Mouse (Mus musculus) 416B (cell line): Measurements from ENCODE around the gene Gm20388.

Source experiments
- DNase-seq: peaks from one replicate; pipeline ENCODE4 v3.0.0; 2011; ENCODE audit warnings: low read depth

Gene Gm20388

GRCm38 (mm10) chr8:121200069-121200468 is 1289.4 kb downstream of the Gm20388 start:
- no peak for DNase-seq

- DNase-seq, result no peak
These were observed 1290.3 kb downstream of the Gm20388 start for GRCm38 (mm10) chr8:121200979-121201378.

GRCm38 (mm10) chr8:121201651-121202050 is 1291.0 kb downstream of the Gm20388 start:
- no peak for DNase-seq

- no peak for DNase-seq
These were observed 1293.2 kb downstream of the Gm20388 start for GRCm38 (mm10) chr8:121203612-121204376.

- DNase-seq, result no peak
These were observed 1296.5 kb downstream of the Gm20388 start for GRCm38 (mm10) chr8:121207171-121207570.

- no peak for DNase-seq
These were observed 1300.0 kb downstream of the Gm20388 start for GRCm38 (mm10) chr8:121210627-121211026.

- DNase-seq, result peak; percentile 65
These were observed 1302.6 kb downstream of the Gm20388 start for GRCm38 (mm10) chr8:121213236-121213635.

- DNase-seq, result peak; percentile 83
These were observed 1303.0 kb downstream of the Gm20388 start for GRCm38 (mm10) chr8:121213651-121214050.

GRCm38 (mm10) chr8:121214975-121215374 is 1304.3 kb downstream of the Gm20388 start:
- DNase-seq, result peak; percentile 21

GRCm38 (mm10) chr8:121216441-121216949 is 1305.9 kb downstream of the Gm20388 start:
- peak; percentile 62 for DNase-seq

- DNase-seq, result peak; percentile 52
These were observed 1307.8 kb downstream of the Gm20388 start for GRCm38 (mm10) chr8:121218486-121218885.

- DNase-seq, result no peak
These were observed 1309.7 kb downstream of the Gm20388 start for GRCm38 (mm10) chr8:121220103-121220899.

GRCm38 (mm10) chr8:121224709-121225108 is 1314.1 kb downstream of the Gm20388 start:
- DNase-seq, result no peak

- DNase-seq, result no peak
These were observed 1317.1 kb downstream of the Gm20388 start for GRCm38 (mm10) chr8:121227756-121228155.

- DNase-seq, result peak; percentile 47
These were observed 1318.3 kb downstream of the Gm20388 start for GRCm38 (mm10) chr8:121228892-121229291.

GRCm38 (mm10) chr8:121229550-121229949 is 1318.9 kb downstream of the Gm20388 start:
- DNase-seq, result peak; percentile 70

- no peak for DNase-seq
These were observed 1322.6 kb downstream of the Gm20388 start for GRCm38 (mm10) chr8:121233196-121233595.

GRCm38 (mm10) chr8:121234915-121235314 is 1324.3 kb downstream of the Gm20388 start:
- DNase-seq, result peak; percentile 21

- no peak for DNase-seq
These were observed 1329.0 kb downstream of the Gm20388 start for GRCm38 (mm10) chr8:121239640-121240039.

GRCm38 (mm10) chr8:121241761-121242552 is 1331.3 kb downstream of the Gm20388 start:
- DNase-seq, result no peak

GRCm38 (mm10) chr8:121242671-121243070 is 1332.0 kb downstream of the Gm20388 start:
- DNase-seq, result no peak

GRCm38 (mm10) chr8:121248823-121249222 is 1338.2 kb downstream of the Gm20388 start:
- peak; percentile 65 for DNase-seq
